Mouse (Mus musculus) liver, embryonic 14.5 days (tissue): ENCODE measurements around the gene Vamp2.

Source experiments
- CTCF ChIP-seq: IDR thresholded peaks from 2 replicates; pipeline ENCODE4 v1.5.1; 2016; ENCODE audit warnings: antibody characterized with exemption, low read depth, control low read depth
- EP300 ChIP-seq: IDR thresholded peaks from 2 replicates; pipeline ENCODE4 v1.6.1; 2016; ENCODE audit warnings: antibody characterized with exemption, low read depth

DNA sequence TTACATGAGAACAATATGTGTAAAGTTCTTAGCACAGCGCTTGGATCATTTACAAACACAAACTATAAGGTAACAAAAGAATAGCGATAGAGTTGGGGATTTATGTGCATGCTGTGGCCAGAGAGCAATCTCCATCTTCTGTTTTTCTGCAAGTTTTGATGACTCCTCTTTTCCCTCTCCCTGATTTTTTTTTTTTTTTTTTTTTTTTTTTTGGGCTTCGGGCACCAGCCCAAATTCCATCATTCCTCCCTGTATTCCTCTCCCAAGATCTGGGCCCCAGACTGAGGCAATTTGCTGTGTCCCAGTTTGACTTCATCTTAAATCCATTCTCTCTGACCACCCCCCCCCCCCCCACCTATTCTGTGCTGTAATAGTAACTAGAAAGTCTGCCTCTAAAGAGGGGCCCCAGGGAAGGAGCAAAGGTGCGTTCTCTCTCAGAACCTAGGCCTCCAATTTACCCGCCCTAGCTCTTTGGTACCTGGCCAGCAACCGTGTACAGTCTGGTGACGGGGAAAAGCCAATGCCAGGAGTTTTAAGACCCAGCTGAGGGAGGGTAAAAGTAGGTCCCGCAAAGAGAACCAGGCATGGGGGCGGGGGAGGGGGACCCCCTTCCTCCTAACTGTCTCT lies 8.2 kb downstream of the Vamp2 start:
- TF ChIP-seq CTCF (no peak), EP300 (no peak)
